Mouse (Mus musculus) 3T3-L1 (cell line): ENCODE measurements around the gene Nhs.

ENCODE experiments used
- DNase-seq: peaks from one replicate; pipeline ENCODE4 v3.0.0-alpha.2; 2015; ENCODE audit warnings: low read depth, low spot score

The Nhs gene

GRCm38 (mm10) chrX:162020039-162020566 is 139.4 kb downstream of the Nhs start:
- no peak for DNase-seq

GRCm38 (mm10) chrX:162017471-162017870 is 142.1 kb downstream of the Nhs start:
- no peak for DNase-seq

- no peak for DNase-seq
Observed at GRCm38 (mm10) chrX:162012570-162012969, 147.0 kb downstream of the Nhs start.

GRCm38 (mm10) chrX:162009876-162010275 is 149.7 kb downstream of the Nhs start:
- no peak for DNase-seq

- no peak for DNase-seq
Observed at GRCm38 (mm10) chrX:162003818-162004217, 155.7 kb downstream of the Nhs start.

- no peak for DNase-seq
Observed at GRCm38 (mm10) chrX:161998876-161999275, 160.7 kb downstream of the Nhs start.

- no peak for DNase-seq
Observed at GRCm38 (mm10) chrX:161997170-161997795, 162.2 kb downstream of the Nhs start.

GRCm38 (mm10) chrX:161990171-161990570 is 169.4 kb downstream of the Nhs start:
- no peak for DNase-seq

- DNase-seq: no peak
Observed at GRCm38 (mm10) chrX:161984961-161985360, 174.6 kb downstream of the Nhs start.

- DNase-seq: no peak
Observed at GRCm38 (mm10) chrX:161981399-161981798, 178.1 kb downstream of the Nhs start.

- no peak for DNase-seq
Observed at GRCm38 (mm10) chrX:161979946-161980345, 179.6 kb downstream of the Nhs start.

GRCm38 (mm10) chrX:161977236-161977841 is 182.2 kb downstream of the Nhs start:
- no peak for DNase-seq

- DNase-seq: no peak
Observed at GRCm38 (mm10) chrX:161976376-161976775, 183.2 kb downstream of the Nhs start.

GRCm38 (mm10) chrX:161973572-161973971 is 186.0 kb downstream of the Nhs start:
- no peak for DNase-seq

GRCm38 (mm10) chrX:161972723-161973122 is 186.8 kb downstream of the Nhs start:
- no peak for DNase-seq

- no peak for DNase-seq
Observed at GRCm38 (mm10) chrX:161971961-161972502, 187.5 kb downstream of the Nhs start.

GRCm38 (mm10) chrX:161971131-161971530 is 188.4 kb downstream of the Nhs start:
- DNase-seq: no peak

- no peak for DNase-seq
Observed at GRCm38 (mm10) chrX:161967692-161968091, 191.8 kb downstream of the Nhs start.

- no peak for DNase-seq
Observed at GRCm38 (mm10) chrX:161963372-161963771, 196.2 kb downstream of the Nhs start.

- no peak for DNase-seq
Observed at GRCm38 (mm10) chrX:161962855-161963254, 196.7 kb downstream of the Nhs start.

GRCm38 (mm10) chrX:161961756-161962155 is 197.8 kb downstream of the Nhs start:
- no peak for DNase-seq

- peak; percentile 2 for DNase-seq
Observed at GRCm38 (mm10) chrX:161961176-161961575, 198.4 kb downstream of the Nhs start.

- no peak for DNase-seq
Observed at GRCm38 (mm10) chrX:161952356-161952755, 207.2 kb downstream of the Nhs start.
